Mouse (Mus musculus): Measurements from ENCODE around the gene Vwa3b.
"Not testable (repeated sequence)": the region's sequence is repeated elsewhere in the genome, so short reads cannot be mapped to it uniquely, and the experiment has no call there.

Gene Vwa3b

DNA sequence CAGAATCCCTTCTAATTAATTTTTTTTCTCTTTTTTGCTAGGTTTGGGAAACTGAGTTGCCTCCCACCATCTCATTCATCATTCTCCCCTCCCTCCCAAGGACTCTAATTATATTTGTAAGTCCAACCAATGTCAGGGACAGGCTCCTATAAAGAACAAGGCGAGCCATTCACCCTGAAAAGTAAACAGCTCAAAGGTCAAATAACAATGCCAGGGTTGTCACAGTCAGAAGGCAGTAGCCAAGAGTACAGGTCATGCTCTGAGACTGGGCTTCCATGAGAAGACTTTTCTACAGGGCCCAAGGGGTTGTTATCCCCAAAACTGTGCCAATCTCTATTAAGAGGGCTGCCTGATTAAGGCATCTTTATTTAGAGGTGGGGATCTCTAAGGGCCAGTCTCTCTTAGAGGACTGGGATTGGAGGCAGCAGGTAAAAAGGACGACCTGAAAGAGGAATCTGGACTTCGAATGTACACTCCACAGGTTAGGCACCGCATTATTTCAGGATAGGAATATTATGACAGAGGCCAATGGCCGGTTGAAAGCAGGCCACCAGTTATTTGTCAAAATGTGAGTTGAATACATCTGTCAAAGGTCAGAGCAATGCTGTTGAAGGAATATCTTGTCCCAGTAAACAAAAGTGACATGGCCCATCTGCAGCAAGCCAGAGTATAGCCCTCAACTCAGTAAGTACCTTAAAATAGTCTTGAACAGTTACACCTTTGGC lies at the start of gene Vwa3b:
Gene Vwa3b, plus strand, starts transcription at position 635 of the 725 bp plus-strand sequence.
- no peak for DNase-seq (ENCODE audit: low read depth, low spot score)

DNA sequence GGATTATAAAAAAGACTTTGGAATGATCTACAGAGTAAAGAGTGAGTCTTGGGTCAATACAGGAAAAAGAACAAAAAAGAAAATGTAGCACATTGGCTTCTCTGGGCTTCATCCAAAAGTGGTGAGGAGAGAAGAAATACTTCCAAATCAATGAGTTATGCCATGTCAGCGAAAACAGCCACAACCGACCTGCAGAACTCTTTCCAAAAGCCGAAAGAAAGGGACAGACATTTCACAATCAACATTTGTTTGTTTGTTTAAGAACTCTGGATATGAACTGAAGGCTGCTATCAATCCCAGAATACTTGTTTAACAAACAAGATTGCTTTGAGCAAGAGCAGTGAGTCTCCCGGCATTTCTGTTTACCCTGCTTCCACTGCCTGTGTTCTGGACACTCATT lies 49.6 kb upstream of the Vwa3b start:
- no peak for DNase-seq (ENCODE audit: low read depth, low spot score)

DNA sequence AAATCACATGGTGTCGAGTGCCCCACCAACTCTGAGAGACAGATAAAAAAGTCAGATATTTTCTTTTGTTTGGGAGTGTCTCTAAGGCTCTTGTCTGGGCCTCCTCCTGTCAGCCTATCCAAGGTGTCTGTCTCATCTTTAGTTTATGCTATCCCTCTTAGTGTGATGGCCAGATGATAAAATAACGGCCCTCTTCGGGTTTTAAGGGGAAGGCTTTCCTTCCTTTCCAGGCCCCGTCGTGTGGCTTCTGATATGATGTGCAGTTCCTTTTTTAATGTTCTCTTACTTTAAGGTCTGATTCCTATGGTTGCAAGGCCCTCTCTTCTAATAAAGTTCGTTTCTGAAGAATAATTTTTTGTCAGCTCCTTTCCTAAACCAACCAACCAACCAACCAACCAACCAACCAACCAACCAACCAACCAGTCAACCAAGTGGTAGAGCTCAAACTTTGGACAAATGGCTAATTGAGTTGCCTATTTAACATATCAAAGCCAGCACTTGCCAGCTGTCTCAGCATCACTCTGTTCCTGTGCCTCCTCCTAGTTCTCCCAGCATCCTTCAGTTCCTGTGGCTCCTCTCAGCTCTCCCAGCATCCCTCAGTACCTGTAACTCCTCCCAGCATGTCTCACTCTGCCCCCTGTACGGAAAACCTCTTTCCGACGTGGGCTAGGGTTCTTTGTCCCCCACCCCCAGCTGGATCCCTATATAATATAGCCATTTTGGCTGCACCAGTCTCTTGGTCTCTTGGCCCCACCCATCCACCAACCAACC lies 44.0 kb upstream of the Vwa3b start:
- peak; percentile 86 for DNase-seq (ENCODE audit: low read depth, low spot score)

DNA sequence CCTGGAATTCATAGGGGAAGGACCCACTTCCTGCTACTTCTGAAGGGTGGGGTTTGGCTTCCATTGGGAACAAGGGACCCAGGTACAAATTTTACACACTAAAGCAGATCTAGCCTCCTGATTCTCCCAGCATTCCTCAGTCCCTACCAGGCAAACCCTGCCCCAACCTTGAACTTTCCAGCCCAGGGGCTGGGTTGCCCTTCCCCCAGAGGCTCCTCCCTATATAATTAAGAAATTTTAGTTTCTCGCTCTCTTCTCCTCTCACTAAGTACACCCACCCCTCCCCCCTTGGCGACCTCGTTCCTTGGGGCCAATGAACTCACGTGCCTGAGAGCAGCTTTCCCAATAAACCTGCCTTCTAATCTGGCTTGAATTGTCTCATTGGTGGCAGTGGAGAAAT lies 42.6 kb upstream of the Vwa3b start:
- DNase-seq (ENCODE audit: low read depth, low spot score) = peak; percentile 81

DNA sequence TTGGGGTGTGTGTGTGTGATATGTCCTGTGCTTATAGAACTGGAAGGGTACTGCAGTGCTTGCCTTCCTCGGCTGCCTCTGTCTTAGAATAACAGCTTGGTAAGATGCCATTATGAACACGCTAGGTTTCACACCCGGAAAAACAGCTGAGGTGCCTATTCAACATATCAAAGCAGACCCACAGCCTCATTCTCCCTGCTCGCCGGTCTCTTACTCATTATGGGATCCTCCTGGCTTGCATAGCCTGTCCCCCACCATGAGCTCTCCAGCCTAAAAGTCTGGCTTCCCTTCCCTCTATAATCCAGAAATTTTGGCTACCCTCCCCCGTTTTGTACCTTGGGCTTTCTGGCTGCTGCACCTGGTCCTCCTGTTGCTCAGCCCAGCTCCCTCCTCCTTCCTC lies 42.0 kb upstream of the Vwa3b start:
- DNase-seq (ENCODE audit: low read depth, low spot score) = no peak

DNA sequence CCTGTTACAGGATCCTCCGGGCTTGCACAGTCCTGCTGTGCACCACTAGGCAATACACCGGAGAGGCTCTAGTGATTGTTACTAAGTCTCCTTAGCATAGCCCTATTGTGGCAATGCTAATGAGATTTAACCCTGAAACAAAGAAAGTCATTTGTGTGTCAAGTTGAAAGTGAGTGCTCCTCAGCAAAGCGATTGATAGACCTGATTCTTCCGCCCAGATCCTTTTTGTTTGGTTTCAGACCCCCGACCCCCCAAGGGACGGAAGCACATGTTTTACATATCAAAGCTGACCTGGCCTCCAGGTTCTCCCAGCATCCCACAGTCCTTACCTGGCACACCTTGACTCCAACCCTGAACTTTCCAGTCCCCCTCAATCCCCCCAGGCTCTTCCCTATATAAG lies 40.5 kb upstream of the Vwa3b start:
- DNase-seq (ENCODE audit: low read depth, low spot score) = peak; percentile 90

DNA sequence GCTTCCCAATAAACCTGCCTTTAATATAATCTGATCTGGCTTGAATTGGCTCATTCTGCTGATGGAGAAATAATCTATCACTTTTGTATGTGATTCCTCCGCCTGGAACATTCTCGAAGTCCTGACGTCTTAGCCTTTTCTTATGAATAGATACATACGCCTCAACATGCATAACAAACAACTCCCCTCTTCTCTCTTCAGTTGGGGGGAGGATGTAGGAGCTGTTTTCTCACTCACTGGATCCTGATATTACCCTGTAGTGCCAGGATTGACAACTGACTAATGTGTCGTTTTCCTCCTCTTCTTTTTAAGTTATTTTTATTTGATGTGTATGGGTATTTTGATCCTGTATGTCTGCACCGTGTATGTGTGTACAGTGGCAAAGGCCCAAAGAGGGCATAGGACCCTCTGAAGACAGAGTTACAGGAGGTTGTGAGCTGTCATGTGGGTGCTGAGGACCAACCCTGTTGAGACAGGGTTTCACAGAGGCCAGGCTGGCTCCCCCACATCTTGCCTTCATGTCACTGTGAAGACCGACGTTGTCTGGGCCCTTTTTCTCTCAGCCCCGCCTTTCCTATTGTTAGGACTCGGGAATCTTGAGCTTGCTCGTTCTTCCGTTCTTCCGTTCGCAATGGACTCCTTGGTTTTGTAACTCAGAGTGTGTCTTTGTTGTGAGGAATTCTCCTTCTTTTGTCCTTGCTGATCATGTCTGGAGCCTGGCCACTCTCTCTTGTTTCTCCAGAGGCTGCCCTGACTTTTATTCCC lies 39.8 kb upstream of the Vwa3b start:
- DNase-seq (ENCODE audit: low read depth, low spot score) = no peak

DNA sequence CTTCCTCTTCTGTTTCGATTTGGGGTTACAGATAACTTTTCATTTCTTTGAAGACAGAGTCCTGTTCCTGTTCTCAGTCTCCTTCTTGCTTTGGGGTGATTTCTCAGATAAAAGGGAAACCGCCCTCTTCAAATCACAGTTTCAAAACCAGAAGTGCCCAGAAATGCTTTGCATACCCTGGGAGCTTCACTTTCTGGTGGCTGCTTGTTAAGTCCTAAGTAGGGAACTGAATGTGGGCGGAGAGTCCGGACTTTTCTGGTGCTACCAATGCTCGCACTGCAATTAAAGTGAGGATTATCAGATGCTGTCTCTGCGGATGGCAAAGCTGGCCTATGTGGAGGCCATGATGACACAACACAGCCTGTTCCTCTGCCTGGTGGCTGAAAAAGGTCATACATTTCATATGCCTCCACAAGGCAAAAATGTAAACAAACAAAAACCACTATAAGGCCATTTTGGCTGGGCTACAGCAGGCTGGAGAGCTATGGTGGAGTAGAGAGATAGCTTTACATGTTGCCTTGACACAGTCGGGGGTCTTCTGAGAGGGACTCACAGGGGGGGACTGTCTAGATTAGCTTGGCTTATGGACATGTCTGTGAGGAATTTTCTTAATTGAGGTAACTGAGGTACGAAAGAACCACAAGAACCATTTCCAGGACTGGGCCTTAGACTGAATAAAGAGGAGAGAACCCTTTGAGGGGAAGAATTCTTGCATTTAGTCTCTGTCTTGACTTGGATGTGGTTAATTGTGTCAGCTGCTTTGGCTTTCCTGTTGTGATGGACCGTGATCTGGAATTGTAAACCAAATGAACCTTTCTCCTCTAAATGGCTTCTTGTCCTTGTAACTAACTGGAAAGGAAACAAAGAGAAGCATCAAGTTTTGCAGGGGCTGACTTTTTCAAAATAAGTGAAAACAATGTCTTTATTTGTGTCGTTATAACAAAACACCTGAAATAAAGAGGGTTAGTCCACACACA lies 38.9 kb upstream of the Vwa3b start:
- no peak for DNase-seq (ENCODE audit: low read depth, low spot score)

DNA sequence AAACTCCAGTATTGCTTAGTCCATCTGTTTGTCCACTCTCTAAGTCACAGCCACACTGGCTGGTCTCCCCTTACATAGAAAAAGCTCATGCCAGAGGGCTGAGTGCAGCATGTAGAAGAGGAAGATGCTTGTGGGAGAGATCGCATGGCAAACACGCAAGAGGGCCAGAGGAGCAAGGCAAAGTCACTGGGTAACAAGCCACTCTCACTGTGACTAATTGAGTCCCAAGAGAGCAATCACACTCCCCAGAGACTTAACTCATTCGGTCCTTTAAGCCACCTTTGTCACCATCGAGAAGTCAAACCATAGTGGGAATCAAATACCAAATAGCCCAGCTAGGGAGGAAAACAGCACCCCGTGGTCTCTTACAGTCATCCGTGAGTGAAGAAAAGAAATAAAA lies 38.2 kb upstream of the Vwa3b start:
- no peak for DNase-seq (ENCODE audit: low read depth, low spot score)

DNA sequence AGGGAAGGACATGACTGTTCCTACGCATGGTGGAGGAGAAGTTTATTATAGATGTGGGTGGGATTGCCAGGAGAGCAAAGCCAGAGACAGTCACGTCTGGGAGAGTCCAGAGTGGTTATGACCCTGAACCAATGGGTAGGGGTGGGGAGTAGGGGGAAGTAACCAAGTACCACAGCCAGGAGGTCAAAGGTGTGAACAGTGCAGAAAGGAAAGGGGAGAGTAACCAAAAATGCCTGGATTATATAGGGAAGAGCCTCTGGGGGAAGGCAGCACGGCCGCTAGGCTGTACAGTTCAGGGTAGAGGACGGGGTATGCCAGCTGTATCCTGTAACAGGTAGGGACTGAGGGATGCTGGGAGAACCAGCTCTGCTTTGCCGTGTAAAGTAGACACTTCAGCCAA lies 37.8 kb upstream of the Vwa3b start:
- DNase-seq (ENCODE audit: low read depth, low spot score) = no peak

DNA sequence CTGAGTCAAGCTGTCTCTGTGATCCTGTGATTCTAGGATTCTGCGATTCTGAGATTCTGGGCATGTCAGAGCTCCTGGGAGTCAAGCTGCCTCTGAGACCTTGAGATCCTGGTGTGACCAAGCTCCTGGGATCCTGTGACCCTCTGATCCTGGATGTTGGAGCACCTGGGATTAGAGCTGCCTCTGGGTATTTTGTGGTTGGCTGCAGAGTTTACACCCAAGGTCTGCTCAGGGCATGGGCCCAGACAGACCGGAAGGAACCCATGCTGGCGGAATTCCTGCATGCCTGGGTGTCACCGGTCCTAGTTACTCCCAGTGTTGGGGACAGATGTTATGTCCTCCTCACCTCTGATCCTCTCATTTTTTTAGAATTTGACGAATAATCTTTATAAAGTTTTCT lies 32.1 kb upstream of the Vwa3b start:
- no peak for DNase-seq (ENCODE audit: low read depth, low spot score)

DNA sequence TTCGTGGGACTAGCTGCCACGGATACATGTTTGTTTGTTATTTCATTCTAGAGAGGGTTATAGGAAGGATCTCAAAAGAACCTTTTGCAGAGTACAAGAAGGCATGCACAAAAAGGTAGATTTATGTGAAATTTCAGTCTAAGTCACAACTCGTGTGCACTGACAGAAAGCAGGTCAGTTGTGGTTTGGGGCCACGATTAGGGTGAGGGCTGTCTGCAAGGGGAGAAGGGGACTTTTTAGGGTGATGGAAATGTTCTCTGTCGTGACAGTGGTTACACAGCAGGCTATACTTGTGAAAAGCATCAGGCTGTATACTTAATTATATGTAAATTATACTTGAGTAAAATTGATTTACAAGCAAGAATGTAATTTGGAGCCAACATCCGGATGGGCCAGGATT lies 30.6 kb upstream of the Vwa3b start:
- DNase-seq (ENCODE audit: low read depth, low spot score) = no peak

DNA sequence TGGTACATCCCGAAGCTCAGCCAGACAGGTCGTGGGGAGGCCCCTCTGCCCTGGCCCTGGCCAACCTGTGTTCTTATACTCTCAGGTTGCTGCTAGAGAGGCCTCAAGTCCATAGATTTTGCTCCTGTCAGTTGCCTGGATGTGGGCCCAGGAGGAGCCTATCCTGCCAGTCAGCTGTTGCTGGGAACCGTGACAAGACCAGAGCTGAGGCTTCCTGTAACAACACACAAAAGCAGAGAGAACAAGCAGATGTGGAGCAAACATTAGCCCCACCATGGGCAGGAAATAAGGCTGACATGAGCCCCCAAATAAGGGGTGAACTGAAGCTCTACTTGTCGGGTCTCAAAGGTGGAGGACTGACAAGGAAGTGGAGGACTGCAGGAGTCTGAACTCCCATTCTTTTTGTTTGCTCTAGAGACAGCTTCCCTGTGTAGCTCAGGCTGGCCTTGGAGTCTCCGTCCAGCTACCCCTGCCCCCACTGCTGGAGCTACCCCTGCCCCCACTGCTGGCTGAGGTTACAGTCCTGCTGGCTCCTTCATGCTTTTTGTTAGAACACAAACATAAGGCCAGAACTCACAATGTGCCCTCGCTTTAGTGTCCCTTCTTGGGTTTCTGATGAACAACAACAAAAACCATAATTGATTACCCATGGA lies 29.7 kb upstream of the Vwa3b start:
- DNase-seq (ENCODE audit: low read depth, low spot score) = no peak

DNA sequence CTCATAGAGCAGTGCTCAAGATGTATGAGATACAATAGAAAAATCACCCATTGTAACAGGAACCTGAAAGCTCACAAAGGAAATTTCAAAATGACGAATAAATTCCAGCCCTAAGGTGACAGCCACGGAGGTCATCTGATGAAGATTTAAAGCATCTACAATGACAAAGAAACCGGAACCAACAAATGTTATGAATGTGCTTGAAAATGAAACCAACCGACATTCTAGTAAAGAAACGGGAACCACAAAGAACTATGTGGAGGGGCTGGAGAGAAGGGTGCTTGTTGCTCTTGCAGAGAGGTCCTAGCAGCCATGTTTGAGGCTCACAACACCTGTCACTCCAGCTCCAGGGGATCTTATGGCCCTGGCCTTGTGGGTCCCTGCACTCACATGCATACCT lies 26.1 kb upstream of the Vwa3b start:
- DNase-seq (ENCODE audit: low read depth, low spot score) = no peak

DNA sequence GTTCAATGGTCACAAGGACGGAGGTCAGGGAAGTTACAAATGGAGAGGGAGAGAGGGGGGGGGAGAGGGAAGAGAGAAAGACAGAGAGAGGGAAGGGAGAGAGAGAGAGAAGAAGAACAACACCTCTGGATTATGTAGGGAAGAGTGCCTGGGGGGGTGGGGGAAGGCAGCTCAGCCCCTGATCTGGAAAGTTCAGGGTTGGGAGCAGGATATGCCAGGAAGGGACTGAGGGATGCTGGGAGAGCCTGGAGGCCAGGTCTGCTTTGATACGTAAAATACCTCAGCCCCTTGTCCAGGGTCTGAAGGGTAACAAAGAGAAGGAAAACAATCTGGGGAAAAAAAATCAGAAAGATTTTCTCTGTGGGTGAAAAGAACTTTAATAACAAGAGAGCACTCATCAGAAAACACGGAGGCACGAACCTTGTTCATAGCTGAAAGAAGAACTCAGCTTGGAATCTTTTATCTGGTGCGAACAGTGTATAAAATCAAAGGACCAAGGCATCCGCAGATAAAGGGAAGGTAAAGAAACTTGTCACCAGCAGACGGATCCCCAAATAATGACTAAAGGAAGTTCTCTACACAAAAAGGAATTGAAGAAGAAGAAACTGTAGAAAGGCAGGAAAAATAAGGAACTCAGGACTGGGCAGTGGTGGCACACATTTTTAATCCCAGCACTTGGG lies 24.6 kb upstream of the Vwa3b start:
- DNase-seq (ENCODE audit: low read depth, low spot score) = no peak

DNA sequence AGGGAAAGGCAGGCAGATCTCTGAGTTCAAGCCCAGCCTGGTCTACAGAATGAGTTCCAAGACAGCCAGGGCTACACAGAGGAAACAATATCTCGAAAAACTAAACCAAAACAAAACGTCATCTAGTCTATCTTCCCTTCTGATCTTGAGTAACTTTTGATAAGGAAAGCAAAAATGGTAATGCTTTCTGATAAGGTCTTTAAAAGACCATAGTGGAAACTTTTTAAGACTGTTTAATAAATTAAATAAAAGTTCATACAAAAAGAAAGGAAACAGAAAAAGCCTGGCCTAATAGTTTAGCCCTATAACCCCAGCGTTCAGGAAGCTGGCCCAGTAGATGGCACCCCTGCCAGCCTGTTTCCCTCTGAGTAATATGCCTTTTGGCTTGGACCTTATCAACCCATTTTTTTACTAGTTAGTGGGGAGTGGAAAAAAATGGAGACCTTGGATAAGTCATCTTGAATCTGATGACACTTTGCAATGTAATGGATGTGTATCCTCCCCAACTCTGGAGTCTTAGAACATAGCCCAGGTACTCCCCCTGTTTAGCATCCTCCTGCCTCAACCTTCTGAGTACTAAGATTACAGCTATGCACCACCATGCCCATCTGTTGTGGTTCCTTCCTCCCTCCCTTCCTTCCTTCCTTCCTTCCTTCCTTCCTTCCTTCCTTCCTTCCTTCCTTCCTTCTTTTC lies 23.9 kb upstream of the Vwa3b start:
- no peak for DNase-seq (ENCODE audit: low read depth, low spot score)

DNA sequence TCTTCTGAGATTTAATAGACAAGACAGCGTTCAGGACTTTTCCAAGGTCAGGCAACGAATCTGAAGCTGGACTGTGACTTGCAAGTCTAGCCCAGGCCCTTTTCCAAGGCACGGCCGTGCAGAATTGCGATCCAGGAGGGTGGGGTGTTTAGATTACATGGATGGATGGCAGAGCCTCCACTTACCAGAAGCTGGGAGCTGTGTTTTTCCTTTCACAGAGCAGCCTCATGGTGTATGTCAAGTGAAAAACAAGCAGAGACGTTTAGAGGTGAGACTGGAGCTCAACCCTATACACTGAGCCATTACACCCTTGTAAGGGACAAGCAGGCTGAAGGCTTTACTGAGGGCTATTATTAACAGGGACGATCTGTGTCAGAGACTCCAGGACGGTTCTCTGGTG lies 21.9 kb upstream of the Vwa3b start:
- no peak for DNase-seq (ENCODE audit: low read depth, low spot score)

DNA sequence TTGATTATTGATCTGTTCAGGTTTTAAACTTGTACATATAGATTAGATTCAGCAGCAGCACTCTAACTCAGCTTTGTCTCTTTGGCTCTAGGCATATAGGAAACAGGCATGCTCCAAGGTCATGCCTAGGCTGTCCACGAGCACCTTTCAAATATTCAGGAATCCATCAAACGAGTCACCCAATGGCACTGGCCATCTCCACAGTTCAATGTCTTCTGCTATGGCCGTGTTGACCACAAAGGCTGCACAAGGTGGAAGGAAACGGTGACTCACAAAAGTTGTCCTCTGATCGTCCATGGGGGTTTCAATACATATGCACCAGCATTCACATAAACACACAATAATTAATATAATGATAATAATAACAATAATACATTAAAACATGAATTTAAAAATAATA lies 21.4 kb upstream of the Vwa3b start:
- DNase-seq (ENCODE audit: low read depth, low spot score) = no peak

DNA sequence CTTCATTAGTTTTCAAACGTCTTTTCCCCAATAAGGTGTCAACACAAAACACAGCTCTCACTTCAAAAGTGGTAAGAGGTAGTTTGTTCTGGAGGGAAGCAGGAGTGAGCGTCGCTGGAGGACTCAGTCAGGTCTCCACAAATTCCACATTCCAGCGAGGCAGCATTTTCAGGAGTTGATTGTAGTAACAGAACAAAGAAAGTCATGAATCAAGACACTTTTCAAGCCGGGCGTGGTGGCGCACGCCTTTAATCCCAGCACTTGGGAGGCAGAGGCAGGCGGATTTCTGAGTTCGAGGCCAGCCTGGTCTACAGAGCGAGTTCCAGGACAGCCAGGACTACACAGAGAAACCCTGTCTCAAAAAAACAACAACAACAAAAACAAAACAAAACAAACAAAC lies 19.9 kb upstream of the Vwa3b start:
- not testable (repeated sequence) for DNase-seq (ENCODE audit: low read depth, low spot score)

DNA sequence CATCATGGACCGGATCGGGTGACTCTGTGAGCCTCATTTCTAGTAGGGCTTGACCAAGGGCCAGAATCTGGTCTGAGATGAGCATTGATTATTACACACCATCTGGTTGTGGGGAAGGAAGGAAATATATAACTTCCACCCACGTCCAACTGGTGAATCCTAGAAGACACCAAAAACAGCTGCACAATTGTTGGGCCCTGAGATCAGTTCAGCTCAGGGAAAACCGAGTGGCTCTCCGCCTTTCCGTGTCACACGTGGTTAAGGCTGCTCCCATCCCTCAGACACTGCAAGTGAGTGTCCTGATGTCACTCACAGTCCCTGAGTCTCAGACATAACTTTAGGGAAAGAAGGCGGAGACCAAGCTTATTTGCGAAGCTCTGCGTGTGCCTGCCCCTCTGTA lies 16.5 kb upstream of the Vwa3b start:
- no peak for DNase-seq (ENCODE audit: low read depth, low spot score)
